Mouse (Mus musculus) kidney, postnatal 0 days (tissue): Measurements from ENCODE around the gene Olfr338. TPM values are rescaled to one million over a fixed set of nuclear protein-coding genes. Genes with fewer than 3 reads are reported as not detected.
"Not testable (repeated sequence)": the region's sequence is repeated elsewhere in the genome, so short reads cannot be mapped to it uniquely, and the experiment has no call there.

ENCODE experiments used
- ATAC-seq: fragments of 200-750 bp; cut with Nextera tagmentation; replicated peaks from 2 replicates; pipeline ENCODE4 v1.8.0; 2017; ENCODE audit warnings: low read depth, moderate number of reproducible peaks, moderate TSS enrichment, moderate library complexity; ENCODE audit not compliant: low FRiP score
- DNase-seq: peaks from one replicate; pipeline ENCODE4 v3.0.0-alpha.2; 2016; ENCODE audit warnings: low spot score
- H3K27ac ChIP-seq: fragments of 300-500 bp; sonication (generic); 2 replicates; pipeline ENCODE4 v1.5.1; 2014; ENCODE audit warnings: mild to moderate bottlenecking
- H3K27me3 ChIP-seq: fragments of 300-500 bp; sonication (generic); 2 replicates; pipeline ENCODE4 v1.6.1; 2014; ENCODE audit warnings: low read length, mixed read lengths; ENCODE audit not compliant: insufficient read depth
- H3K36me3 ChIP-seq: fragments of 300-500 bp; sonication (generic); 2 replicates; pipeline ENCODE4 v1.6.1; 2014; ENCODE audit warnings: low read length, mixed read lengths; ENCODE audit not compliant: insufficient read depth
- H3K4me1 ChIP-seq: fragments of 300-500 bp; sonication (generic); replicated peaks from 2 replicates; pipeline ENCODE4 v1.6.1; 2014; ENCODE audit warnings: antibody characterized with exemption, low read length, mixed read lengths; ENCODE audit not compliant: insufficient read depth
- H3K4me2 ChIP-seq: fragments of 300-500 bp; sonication (generic); 2 replicates; pipeline ENCODE4 v1.6.1; 2014; ENCODE audit warnings: mild to moderate bottlenecking, low read length, moderate library complexity, mixed read lengths
- H3K4me3 ChIP-seq: fragments of 300-500 bp; sonication (generic); replicated peaks from 2 replicates; pipeline ENCODE4 v1.5.1; 2014; ENCODE audit warnings: low read depth, low read length
- H3K9ac ChIP-seq: fragments of 300-500 bp; sonication (generic); 2 replicates; pipeline ENCODE4 v1.6.1; 2014; ENCODE audit warnings: low read depth, low read length
- H3K9me3 ChIP-seq: fragments of 300-500 bp; sonication (generic); replicated peaks from 2 replicates; pipeline ENCODE4 v1.6.1; 2016; ENCODE audit warnings: low read length, inconsistent platforms, mixed read lengths
- CTCF ChIP-seq: IDR thresholded peaks from 2 replicates; pipeline ENCODE4 v1.5.1; 2016; ENCODE audit warnings: antibody characterized with exemption, low read depth, mild to moderate bottlenecking, moderate library complexity
- WGBS: fragments of 180-500 bp; shearing (Covaris S2); extraction: QIAGEN DNeasy Blood & Tissue Kit; methylation state at CpG from one replicate; pipeline ENCODE4 v1.1.7; 2014; 5-methylcytosine and 5-hydroxymethylcytosine counted together
- polyA plus RNA-seq: library from polyadenylated mRNA; unstranded; fragments of >200 nt; fragmentation: Nextera tagmentation; extraction: Ambion mirVana; gene quantifications from 2 replicates; pipeline ENCODE4 v1.2.1, GENCODE M21; 2015

Olfr338 gene
- not detected in 2 replicates for polyA plus RNA-seq

GRCm38 (mm10) chr2:36373219-36373618 is at the start of gene Olfr338:
TSS of gene Olfr338 (plus strand) at chr2:36373519.
- no peaks in the 10 kb centered on the region for H3K36me3 ChIP-seq
- no peaks in the 10 kb centered on the region for H3K27me3 ChIP-seq
- no peak within 1 kb of the TSS for H3K4me3 ChIP-seq
- ATAC-seq (no peak), DNase-seq (no peak)
- no peak within 1 kb of the TSS for H3K9ac ChIP-seq
- H3K4me1 ChIP-seq: no peaks in the 10 kb centered on the region
- no peak within 1 kb of the TSS for H3K4me2 ChIP-seq
- no peak for TF ChIP-seq CTCF
- no peak within 1 kb of the TSS for H3K27ac ChIP-seq
- no peaks in the 10 kb centered on the region for H3K9me3 ChIP-seq

GRCm38 (mm10) chr2:36415174-36415573 is 41.9 kb downstream of the Olfr338 start:
- H3K4me3 ChIP-seq, H3K36me3 ChIP-seq, H3K4me1 ChIP-seq, H3K4me2 ChIP-seq, H3K27me3 ChIP-seq, ATAC-seq, H3K27ac ChIP-seq, DNase-seq, H3K9ac ChIP-seq, H3K9me3 ChIP-seq: not testable (repeated sequence)
- 87% methylated on average over 3 of the region's 3 CpGs for WGBS

- H3K4me3 ChIP-seq, H3K27me3 ChIP-seq, H3K27ac ChIP-seq, H3K4me1 ChIP-seq, ATAC-seq, H3K36me3 ChIP-seq, H3K9ac ChIP-seq, H3K4me2 ChIP-seq, DNase-seq, H3K9me3 ChIP-seq: not testable (repeated sequence)
- 90% methylated on average over 7 of the region's 7 CpGs for WGBS
These were observed 42.3 kb downstream of the Olfr338 start for GRCm38 (mm10) chr2:36415591-36415990.

- no peaks in the 10 kb centered on the region for H3K36me3 ChIP-seq
- H3K4me2 ChIP-seq: no peak within 1 kb of the TSS
- H3K9me3 ChIP-seq: no peaks in the 10 kb centered on the region
- H3K27ac ChIP-seq: no peak within 1 kb of the TSS
- no peak for TF ChIP-seq CTCF
- WGBS: 87% methylated on average over 3 of the region's 3 CpGs
- no peak within 1 kb of the TSS for H3K4me3 ChIP-seq
- DNase-seq: no peak
- H3K27me3 ChIP-seq: no peaks in the 10 kb centered on the region
- H3K9ac ChIP-seq: no peak within 1 kb of the TSS
- H3K4me1 ChIP-seq: no peaks in the 10 kb centered on the region
- no peak for ATAC-seq
These were observed 45.3 kb downstream of the Olfr338 start, which contains the start of gene Olfr339 for GRCm38 (mm10) chr2:36418647-36419046. TSS of gene Olfr339 (plus strand) at chr2:36418947.

Other genes with a start within 250 kb of the Olfr338 start
- 25.4 and 28.6 TPM in 2 replicates for gene Mrrf, start 237.1 kb upstream of the Olfr338 start, polyA plus RNA-seq
- gene Rbm18, start 236.7 kb upstream of the Olfr338 start, polyA plus RNA-seq: 59.8 and 62.5 TPM in 2 replicates
- 41.9 and 42.0 TPM in 2 replicates for gene Ptgs1, start 143.1 kb upstream of the Olfr338 start, polyA plus RNA-seq
- gene Olfr339, start 45.4 kb downstream of the Olfr338 start, polyA plus RNA-seq: not detected in 2 replicates
- gene Olfr340, start 79.1 kb downstream of the Olfr338 start, polyA plus RNA-seq: not detected in 2 replicates
- gene Olfr341, start 108.9 kb downstream of the Olfr338 start, polyA plus RNA-seq: not detected in 2 replicates
- gene Olfr342, start 151.5 kb downstream of the Olfr338 start, polyA plus RNA-seq: not detected in 2 replicates
- gene Olfr344, start 193.1 kb downstream of the Olfr338 start, polyA plus RNA-seq: not detected in 2 replicates